Mouse (Mus musculus): ENCODE data around the gene Klra17.

DNA sequence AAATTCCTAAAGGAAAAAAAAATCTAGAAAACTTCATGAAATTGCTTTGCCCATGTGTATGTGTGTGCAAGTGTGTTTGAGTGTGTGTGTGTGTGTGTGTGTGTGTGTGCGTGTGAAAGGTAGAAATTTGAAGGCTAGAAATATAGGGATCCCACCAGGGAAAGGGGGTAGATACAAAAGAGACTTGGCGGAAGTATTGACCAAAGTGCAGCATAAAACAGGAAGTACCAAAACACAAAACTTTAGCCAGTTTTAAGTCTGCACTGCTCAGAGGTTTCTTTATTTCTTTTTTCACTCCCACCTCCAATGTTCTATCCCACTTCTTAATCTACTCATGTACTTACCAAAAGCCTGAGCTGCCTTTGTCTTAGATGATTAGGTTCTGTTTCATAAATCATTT is 6.1 kb upstream of the Klra17 start:
- TF ChIP-seq POLR2A (IDR thresholded peaks at IDR 0.05; ENCODE audit: extremely low read depth, insufficient read depth, low read length) (no peak), CTCF (IDR thresholded peaks at IDR 0.05; ENCODE audit: extremely low read depth, insufficient read depth, low read length) (no peak)
